Mouse (Mus musculus) hematopoietic stem cell, adult 5-6 weeks (primary cell): ENCODE data around the gene Alyref. TPM values are rescaled to one million over a fixed set of nuclear protein-coding genes. Genes with fewer than 3 reads are reported as not detected.

Source experiments
- ATAC-seq, 2 experiments: fragments of 125-278 bp in 1 of 2; replicated peaks in 1 of 2; 2 replicates each; pipeline ENCODE4 v1.8.0; 2016 to 2017; ENCODE audit warnings: inconsistent platforms in 2 of 2, mild to moderate bottlenecking in 2 of 2, moderate number of reproducible peaks in 2 of 2, low read depth in 1 of 2, moderate TSS enrichment in 1 of 2; ENCODE audit not compliant: low FRiP score in 2 of 2, poor library complexity in 2 of 2, severe bottlenecking in 2 of 2, insufficient read depth in 1 of 2, low TSS enrichment in 1 of 2
- total RNA-seq: library from RNA; stranded (forward); fragments of 172-1452, 232-1000 nt; gene quantifications from 2 replicates; pipeline ENCODE4 v1.2.3, GENCODE M21; 2017

Alyref gene
- total RNA-seq, 1 experiment from 2014 or later: 110 TPM

GRCm38 (mm10) chr11:120628601-120629340, 30.6 kb upstream of the Alyref start:
- ATAC-seq: no peak

GRCm38 (mm10) chr11:120627468-120628300, 29.5 kb upstream of the Alyref start:
- ATAC-seq: peak; percentile 53 to 60

- no peak for ATAC-seq
Measured at GRCm38 (mm10) chr11:120626785-120627467, 28.8 kb upstream of the Alyref start.

DNA sequence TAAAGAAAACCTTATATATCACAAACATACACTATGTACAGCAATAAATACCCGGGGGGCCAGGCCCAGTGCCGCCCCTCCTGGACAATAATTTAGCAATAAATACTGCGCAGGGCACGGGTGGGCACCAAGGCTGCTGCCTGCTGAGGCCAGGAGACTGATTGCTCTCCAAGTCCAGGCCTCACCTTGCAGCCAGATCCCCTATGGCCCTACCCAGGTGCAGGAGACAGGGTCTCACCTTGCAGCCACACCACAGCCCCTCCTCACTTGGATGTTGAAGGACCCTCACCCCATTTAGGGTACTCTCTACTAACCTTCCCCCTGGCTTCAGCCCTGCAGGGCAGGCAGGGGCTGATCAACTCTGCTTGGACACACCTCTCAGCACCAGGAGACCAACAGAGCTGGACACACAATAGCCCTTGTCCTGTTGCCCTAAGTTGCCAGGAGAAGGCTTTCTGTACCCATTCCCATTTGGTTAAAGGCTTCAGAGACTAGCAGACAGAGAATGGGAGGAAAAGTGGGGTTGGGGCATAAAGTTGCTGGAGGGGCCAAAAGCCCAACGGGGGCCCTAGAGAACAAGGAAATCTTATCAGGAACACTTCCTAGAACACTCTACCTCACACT, 27.1 kb upstream of the Alyref start, which contains the start of gene Sirt7:
Sirt7 (minus strand) TSS at position 89 of the 624 bp plus-strand sequence.
- ATAC-seq: no peak

DNA sequence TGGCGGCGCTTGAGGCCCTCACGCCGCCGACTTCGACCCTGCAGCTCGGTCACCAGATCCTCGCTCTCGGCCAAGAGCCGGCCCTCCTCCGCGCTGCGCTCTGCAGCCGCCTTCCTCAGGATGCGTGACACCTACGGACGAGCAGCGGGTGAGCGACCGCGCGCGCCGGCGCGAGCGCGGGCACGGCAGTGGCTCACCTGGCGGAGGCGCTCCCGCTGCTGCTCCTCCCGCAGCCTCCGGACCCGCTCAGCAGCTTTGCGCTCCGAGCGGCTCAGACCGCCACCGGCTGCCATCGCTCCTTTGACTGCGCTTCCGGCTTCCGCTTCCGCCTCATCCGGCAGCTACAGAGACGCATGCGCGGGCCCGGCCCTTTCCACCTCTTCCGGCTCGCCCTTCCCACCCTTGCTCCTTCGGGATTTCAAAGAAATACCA, 26.5 kb upstream of the Alyref start:
- peak; percentile 23 to 40; a peak in 2 of 4 replicates for ATAC-seq

DNA sequence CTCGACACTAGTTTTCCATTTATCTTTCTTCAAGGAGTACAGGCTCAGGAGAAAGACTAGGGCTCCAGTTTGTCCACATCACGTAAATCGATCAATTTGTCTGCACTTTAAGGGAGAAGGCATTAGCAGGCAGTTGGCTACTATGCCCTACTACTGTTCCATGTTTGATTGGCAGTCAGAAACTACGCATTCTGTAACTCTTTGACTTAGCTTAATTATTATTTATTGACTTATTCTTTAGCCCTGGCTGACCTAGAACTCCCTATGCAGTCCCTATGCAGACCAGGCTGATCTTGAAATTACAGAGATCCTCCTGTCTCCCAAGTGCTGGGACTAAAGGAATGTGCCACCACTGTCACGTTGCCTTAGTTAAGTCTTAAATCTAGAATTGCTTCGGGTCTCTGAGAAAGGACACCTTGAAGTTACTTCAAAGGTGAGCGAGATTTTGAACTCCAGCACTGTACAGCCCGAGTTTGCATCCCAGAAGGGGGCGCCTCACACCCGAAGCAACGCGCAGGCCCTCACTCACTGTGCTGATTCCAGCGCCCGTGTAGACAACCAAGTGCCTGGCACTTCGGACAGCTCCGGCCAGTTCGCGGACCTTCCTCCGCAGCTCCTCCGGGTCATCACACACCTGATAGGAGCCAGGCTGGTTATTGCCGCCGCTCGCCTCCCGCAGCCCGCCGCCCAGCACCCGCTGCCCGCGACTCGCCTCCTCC, 26.0 kb upstream of the Alyref start:
- 0 out of 4 replicates have a peak, but pooled peaks of 1 of the 2 experiments have one; percentile 23 for ATAC-seq

- no peak for ATAC-seq
Measured at GRCm38 (mm10) chr11:120622805-120623204, 24.6 kb upstream of the Alyref start.

GRCm38 (mm10) chr11:120620195-120620594, 22.0 kb upstream of the Alyref start:
- ATAC-seq: no peak

- ATAC-seq: no peak
Measured at GRCm38 (mm10) chr11:120618619-120619535, 20.7 kb upstream of the Alyref start.

GRCm38 (mm10) chr11:120617519-120618112, 19.5 kb upstream of the Alyref start, which contains the start of gene Pcyt2:
TSS of gene Pcyt2 (minus strand) at chr11:120617936.
- ATAC-seq: peak; percentile 94

DNA sequence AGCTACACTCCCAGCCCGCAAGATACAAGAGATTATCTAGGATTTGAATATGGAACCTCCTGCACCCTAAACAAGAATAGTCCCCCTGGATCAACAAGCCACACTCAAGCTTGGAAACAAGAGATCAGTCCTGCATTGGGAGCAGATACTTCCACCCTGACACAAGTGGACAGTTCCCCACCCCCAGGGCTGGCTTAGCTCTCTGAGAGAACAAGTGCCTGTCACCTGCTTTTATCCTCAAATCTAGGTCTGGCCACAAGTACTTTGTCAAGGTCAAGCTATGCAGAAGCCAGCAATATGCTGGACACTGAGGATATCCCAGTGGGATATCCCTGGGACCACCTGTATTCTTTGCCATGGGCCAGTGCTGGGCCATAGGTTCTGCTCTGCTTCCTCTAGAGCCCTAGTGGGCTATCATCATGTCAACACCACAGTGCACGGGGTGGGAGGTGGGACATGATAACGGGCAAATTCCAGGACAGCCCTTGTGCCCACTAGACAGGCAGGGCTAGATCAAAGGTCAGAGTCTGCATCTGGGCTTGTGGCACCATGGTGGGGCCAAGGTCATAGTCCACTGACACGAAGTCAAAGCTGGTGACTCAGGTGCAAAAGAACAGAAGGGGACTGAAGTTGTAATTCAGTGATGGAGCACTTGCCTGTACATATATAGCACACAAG, 18.6 kb upstream of the Alyref start:
- ATAC-seq: no peak

DNA sequence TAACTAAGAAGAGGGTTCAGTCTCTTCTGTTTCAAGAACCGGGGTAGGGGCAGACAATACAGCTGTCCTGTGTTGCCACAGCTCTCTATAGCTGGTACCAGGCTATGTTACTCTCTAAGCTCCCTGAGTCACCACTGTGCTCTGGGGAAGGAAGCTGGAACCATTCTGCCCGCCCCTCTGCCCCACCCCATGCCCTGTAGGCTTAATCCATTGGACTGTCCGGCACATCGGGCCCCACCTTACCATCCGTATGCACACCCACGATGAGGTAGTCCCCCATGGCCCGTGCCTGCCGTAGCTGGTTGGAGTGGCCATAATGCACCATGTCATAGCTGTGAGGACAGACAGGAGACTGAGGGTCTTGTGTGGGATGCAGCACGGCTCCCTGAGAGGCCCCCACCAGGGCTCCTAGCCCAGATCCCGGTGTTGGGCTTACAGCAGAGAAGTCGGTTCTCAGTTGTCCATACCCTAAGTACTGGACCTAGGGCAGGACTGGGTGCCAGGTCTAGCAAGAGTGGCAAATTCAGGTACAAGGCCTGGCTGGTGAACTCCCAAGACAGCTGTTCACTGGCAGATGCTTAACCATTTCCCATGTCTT, 17.5 kb upstream of the Alyref start:
- ATAC-seq: no peak

- no peak for ATAC-seq
Measured at GRCm38 (mm10) chr11:120615167-120615566, 17.0 kb upstream of the Alyref start.

- ATAC-seq: no peak
Measured at GRCm38 (mm10) chr11:120613976-120614375, 15.8 kb upstream of the Alyref start.
